Mouse (Mus musculus): ENCODE results near the gene Gm28042.

Gene Gm28042

DNA sequence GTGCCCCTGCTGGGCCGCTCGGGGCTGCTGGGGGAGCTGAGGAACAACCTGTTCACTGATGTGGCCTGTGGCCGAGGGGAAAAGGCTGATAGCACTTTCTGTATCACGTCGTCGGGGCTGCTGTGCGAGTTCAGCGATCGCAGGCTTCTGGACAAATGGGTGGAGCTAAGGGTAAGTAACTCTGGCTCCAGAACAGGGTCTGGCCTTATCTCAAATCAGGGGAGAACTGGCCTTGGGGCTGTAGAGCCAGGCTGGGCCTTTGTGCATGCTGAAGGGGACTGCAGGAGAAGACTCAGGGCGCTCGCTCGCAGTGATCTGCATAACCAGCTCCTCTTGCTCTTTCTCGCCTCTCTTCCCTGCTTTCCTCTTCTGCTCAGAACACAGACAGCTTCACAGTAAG is 14.4 kb upstream of the Gm28042 start:
- DNase-seq (ENCODE audit: low spot score) = no peak

DNA sequence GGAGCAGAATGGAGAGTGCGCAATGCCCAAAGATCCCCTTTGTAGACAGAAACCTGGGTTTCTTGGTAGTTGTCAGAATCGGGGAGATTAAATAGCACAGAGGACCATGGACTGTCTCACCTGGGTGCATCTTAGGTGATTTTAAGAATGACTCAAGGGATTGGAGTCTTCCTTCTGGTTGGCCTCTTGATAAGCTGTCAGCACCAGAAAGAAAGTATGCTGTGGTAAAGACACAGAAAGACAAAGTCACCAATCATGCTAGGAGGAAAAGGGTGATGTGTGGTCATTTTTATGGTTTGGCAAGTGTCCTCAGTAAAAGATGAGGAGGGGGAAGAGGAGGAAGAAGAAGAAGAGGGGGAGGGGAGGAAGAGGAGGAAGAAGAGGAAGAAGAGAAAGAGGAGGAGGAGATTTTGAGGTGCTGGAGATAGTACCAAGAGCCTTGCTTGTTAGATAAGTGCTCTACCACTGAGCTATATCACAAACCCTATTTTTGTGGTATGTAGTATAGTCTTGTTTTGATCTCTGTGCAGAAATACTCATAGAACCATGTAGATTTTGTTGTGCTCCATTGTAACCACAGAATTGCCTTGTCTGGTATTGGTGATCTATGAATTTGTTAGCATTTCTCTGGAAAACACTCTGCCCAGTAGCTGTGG is 13.3 kb upstream of the Gm28042 start:
- no peak for DNase-seq (ENCODE audit: low spot score)

DNA sequence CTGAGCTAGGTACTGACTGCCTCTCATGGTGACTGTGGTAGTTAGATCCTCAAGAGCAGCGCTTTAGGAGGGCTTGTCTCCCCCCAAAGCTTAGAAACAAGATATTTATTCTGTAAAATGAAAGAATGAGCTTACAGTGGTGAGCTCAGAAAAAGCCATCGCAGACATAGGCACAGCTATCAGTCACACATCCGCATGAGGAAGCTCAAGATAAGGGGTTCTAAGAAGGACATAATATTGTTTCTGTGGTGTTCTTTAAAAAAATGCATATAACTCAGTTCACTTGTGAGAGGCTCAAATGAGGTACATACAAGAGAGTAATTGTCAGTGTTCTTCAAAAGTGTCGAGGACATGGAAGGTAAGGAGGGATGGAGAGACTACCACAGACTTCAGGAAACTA is 11.4 kb upstream of the Gm28042 start:
- DNase-seq (ENCODE audit: low spot score) = no peak

DNA sequence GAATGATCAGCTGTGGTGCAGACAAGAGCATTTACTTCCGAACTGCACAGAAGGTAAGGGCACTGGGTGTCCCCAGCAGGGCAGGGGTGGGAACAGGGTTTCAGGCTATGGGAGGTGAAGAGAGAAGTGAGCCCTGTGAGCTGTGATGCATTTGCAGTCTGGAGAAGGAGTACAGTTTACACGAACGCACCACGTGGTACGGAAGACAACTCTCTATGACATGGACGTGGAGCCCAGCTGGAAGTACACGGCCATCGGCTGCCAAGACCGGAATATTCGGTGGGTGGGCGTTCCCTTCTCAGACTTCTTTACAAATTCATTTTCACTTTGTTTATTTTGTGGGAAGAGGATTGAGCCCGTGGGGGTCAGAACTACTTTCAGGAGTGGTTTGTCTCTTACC is 9.7 kb upstream of the Gm28042 start:
- no peak for DNase-seq (ENCODE audit: low spot score)

DNA sequence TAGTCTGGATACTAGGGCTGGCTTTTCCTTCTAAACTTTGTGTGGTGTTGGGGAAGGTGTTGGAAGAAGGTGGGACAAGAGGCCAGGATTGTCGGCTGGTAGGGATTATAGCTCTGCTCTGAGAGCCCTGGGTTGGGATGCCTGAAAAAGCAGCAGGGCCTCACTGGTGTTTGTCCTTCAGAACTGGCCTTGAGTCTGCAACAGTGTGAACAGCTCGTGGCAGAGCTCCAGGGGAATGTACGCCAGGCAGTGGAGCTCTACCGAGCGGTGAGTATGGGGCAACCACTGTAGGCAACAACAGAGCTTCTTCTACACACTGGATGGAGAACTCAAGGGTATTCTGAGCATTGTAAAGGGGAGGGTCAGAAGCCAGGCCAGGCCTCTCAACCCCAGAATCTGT is 3.0 kb upstream of the Gm28042 start:
- no peak for DNase-seq (ENCODE audit: low spot score)

DNA sequence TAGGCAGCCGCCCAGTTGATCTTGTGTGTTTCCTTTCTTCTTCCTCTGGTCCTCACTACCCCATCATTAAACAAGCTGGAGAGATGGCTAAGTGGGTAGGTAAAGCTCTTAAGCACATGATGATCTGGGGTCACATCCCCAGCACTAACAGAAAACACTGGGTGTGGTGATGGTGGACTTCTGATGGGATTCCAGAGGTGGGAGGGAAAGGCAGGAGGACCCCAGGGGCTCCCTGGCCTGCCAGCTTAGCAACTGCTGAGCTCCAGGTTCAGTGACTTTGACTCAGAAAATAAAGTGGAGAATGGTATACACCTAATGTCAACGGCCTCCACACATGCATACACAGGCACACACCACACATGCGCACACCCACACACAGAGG is 648 bp downstream of the Gm28042 start:
- DNase-seq (ENCODE audit: low spot score) = peak; percentile 16

DNA sequence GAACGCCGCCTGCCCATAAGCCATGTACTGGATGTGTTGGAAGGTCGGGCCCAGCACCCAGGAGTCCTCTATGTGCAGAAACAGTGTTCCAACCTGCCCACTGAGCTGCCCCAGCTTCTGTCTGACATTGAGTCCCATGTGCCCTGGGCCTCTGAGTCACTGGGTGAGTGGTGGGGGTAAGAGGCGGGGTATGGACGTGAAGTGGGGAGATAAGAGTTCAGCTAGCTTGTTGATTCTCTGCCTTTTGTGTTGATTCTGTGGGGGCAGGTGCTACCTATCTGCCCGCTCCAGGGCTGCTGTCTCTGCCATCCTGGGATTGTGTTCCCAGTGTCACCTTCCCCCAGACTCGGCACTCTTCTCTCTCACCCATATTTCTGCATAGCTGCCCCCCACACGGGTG is 3.1 kb downstream of the Gm28042 start:
- DNase-seq (ENCODE audit: low spot score) = no peak

DNA sequence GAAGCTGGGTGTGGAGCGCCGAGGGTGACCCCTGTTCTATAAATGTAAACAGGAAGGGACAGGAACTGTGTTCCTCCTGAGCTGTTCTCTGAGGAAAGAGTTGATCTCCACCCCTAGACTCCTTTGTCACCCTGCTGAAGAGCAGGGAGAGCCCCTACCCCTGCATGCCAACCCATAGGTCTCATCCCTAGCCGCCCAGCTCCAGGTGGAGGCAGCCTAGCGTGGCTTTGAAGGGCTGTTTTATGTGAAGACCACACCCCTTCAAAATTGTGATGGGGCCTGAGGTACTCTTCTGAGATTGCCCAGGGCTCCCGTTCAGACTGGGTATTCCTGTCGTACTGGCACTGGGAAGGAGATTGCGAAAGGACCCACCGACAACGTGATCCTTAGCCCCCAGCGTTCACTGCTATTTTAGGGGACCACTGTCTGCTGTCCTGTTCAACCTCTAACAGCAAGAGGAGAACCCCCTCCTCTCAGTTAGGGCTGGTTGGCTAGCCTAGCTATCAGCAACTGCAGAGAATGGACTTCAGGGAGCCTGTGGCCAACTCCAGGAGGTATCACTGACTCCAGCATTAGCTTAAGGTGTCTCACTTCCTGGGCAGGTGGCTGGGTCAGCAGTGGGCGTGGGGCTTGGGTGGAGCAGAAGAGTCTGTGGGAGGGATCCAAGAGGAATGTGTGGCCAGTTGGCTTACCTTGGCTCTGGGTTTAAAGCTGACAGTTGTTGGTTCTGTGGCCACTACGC is 5.6 kb downstream of the Gm28042 start, which contains the start of gene Pla2g4b:
Gene Pla2g4b, plus strand, starts transcription at position 692 of the 742 bp plus-strand sequence.
- DNase-seq (ENCODE audit: low spot score) = no peak

DNA sequence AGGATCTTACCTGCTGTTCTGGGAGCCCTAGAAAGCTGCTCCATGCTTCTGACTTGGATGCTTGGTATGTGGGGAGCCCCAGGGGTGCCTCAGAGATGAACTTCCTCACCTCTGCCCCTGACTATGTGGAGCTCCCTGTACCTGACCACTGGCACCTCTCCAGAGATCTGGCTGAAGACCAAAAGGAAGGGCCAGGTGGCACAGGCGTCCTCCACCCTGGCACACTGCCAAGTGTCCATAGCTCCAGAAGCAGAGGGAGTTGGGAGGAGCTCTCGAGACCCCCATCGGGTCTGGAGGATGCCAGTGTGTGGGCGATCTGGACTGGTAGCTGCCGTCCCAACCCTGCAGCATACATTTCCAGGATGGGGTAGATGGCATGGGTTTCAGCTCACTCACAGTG is 6.4 kb downstream of the Gm28042 start:
- no peak for DNase-seq (ENCODE audit: low spot score)

DNA sequence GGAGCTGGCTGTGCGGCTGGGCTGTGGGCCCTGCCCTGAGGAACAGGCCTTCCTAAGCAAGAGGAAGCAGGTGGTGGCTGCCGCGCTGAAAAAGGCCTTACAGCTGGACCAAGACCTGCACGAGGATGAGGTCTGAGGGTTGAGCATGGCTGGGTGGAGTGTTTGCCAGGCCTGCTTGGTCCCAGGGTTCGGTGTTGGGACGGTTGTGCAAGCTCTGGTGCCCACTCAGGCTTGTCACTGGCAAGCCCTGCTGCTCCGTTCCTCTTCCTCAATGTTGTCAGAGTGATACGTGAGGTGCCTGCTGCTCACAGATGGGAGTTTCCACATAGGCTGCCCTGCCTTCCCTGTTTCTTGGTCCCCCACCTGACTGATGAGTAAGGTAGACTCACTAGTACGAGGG is 10.5 kb downstream of the Gm28042 start:
- DNase-seq (ENCODE audit: low spot score) = no peak

DNA sequence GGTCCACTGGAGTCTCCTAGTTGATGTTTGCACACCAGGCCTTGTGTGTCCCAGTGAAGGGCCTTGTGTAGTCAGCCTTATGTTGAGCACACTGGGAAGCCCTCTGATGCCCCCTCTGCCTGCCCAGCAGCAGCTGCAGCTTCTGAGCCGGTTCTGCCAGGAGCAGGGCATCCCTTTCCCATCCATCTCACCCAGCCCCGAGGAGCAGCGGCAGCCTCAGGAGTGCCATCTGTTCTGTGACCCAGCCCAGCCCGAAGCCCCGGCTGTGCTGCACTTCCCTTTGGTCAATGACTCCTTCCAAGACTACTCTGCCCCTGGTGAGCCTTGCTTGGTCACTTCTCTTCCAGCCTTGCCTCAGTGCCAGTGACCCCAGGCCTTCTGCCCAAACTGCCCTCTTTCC is 13.7 kb downstream of the Gm28042 start:
- DNase-seq (ENCODE audit: low spot score) = no peak

DNA sequence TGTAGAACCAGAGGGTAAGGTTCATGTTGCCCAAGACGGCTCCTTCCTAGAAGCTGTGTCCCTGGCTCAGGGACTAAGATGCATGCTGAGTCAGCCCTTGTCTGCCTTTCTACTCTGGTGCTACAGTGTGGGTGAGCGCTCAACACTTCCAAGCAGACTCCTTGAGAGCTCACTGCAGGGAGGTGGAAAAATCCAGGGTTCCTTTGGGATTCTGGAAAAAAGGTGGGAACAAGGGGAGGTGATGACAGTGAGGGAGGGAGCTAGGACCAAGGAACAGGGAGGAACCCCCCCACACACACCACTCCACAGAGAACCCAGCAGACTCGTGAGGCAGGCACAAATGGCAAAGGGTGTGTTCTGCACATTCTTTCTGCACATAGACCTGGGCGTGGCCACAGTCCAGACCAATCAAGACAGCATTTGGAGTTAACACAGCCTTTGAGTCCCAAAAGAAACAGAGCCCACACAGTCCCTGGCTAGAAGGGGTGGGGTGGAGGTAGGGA is 16.9 kb downstream of the Gm28042 start:
- DNase-seq (ENCODE audit: low spot score) = peak; percentile 62

DNA sequence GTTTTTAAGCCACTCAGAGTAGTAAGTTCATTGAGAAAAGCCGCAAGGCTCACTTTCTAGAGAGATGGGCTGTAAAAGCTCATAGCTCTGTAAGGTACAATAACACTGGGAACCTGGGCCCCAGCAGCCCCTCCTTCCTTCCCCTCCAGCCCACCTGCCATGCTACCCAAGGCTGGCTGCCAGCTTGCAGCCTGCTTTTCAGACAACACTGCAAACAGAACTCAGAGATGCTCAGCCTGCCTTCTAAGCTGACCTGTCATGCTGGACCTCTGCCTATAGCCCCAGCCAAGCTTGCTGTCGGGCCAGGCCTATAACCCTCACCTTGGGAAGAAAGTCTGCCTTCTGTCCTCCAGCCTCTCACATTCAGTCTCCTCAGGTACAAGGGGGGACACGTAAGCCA is 17.4 kb downstream of the Gm28042 start:
- DNase-seq (ENCODE audit: low spot score) = no peak

DNA sequence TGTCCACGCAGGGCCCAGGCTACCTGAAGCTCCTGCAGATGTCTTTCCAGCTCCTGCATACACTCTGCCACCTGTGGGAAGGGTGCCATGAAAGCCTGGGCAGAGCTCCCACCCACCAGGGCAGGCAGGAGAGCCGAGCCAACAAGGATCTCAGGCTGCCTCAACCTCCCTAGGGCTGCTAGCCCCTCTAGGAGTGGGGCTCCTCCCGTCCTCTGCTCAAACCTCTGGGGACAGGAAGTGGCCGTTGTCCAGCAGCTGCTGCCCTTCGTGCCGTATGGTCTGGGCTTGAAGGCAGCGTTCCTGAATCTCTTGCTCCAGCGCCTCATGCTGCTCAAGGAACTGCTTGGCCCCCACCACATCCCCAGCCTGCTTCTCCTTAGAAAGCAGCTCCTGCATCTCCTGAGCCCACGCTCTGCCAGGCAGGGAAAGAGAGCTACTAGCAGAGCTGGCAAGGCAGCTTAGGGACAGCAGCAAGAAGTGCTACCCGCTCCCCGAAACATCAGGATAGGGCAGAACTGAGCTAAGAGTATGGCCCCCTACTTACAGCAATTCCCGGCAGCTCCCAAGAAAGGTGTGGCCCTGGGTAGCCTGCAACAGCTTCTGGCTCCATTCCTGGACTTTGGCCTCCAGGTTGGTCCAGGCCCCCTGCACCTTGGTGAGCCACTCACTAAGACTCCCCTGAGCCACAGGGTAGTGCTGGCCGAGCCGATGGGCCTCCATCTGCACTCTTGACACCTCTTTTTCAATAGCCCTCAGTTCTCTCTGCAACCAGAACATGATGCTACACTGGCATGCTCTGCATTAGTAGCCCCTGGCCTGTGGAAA is 19.4 kb downstream of the Gm28042 start:
- peak; percentile 15 for DNase-seq (ENCODE audit: low spot score)

DNA sequence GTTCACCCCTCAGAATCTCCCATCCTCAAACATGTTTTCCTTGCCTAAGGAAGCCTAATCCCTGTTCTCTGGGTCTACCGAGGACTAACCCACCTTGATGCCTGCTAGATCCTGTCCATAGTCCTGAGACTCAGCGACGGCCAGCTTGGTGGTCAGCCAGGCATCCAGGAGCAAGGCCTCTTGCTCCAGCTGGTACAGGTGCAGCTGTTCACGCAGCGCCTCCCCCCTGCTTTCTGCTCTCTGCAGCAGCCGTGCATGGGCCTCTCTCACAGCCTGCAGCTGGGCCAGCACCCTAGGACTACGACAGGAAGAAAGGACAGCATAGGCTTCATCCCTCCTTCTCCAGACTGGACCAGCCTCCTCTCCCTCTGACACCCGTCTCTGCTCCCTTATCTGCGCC is 20.9 kb downstream of the Gm28042 start:
- no peak for DNase-seq (ENCODE audit: low spot score)

DNA sequence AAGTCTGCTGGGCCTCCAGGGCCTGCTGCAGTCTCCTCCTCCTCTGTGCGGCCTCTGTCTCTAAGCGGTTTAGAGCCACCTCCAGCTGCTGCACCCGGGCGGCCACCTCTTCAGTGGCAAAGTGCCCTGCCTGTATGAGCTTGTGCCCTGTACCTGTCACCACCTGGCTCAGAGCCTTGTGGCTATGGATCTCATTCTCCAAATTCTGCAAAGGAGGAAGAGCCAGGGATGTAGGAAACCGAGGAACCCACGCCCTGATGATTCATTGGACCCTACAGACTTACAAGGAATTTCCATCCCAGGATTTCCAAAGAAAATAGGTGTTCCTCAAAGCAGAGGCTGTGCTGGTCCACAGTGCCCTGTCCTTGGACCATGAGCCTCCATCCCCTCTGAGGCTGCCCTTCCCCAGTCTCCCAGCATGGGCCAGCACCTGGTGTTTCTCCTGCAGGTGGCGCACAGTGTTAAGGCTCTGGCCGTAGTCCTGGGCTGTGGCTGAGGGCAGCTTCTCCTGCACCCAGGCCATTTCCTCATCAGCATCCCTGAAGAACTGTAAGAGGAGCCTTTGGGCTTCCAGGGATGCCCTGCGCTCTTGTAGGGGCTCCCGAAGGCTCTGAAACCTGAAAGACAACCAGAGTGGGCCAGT is 22.5 kb downstream of the Gm28042 start:
- peak; percentile 23 for DNase-seq (ENCODE audit: low spot score)

DNA sequence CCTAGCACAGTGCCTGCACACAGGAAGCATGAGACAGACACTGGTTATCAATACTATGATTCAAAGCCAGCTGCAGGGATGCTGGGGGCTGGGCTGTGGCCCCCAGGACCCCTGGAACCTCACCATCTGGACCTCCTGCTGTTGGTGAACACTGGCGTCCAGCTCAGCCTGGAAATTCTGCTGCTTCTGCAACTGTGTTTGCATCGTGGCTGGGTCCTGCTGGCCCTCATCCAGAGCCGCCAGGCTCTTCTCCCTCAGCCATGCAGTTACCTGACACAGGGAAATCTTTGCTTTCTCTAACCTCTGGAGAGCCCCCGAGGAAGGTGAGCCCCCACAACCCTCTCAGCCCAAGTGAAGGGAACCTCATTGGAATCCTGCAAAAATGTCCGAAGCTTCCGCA is 24.1 kb downstream of the Gm28042 start:
- DNase-seq (ENCODE audit: low spot score) = no peak

DNA sequence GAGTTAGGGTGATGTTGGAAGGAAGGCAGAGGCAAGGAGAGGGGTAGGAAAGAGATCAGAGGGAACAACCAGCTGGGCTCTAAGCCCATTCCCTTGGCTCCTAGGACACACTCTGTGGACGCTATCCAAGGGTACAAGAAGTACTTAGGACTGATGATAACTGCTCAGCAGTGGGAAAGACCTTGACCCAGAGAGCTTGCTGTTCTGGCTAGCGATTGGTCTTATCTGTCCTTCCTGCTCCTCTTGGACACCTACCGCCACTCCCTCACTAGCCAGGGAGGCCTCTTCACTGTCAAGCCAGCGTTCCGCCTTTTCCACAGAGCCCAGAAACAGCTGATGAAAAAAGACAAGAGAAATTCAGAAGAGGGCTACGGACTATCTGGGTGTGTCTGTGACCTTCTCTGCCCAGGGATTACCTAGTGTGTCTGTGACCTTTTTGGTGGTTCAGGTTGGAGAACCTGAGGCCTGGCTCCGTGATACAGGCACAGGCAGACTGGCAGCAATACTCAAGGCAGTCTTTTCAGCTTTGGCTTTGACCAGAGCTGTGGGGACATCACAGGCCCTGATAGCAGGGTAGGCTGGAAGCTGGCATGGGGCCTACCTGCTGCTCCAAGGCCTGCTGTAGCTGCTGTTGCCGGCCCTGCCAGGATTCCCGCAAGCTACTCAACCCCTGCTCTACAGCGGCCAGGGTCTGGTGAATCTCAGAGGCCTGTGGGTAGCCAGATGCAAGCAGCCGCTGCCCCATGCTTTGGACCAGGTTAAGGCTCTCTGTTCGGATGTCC is 27.7 kb downstream of the Gm28042 start:
- DNase-seq (ENCODE audit: low spot score) = no peak

DNA sequence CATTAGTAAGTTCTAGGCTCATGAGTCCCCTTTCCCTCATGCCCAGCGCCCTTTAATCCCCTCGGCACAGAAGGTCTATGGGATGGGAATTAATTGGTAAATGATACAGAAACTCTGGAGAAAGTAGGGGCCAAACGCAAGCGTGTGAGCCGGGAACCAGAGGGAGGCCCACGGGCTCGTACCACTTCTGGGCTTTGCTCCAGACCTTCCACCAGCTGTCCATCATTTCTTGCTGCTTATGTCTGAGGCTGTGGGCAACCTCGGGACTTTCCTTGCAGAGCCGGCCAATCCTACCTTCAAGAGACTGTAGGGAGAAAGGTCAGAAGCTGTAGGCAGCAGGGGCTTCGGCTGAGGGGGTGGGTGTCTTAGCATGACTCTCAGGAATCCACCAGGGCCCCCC is 28.6 kb downstream of the Gm28042 start:
- no peak for DNase-seq (ENCODE audit: low spot score)

DNA sequence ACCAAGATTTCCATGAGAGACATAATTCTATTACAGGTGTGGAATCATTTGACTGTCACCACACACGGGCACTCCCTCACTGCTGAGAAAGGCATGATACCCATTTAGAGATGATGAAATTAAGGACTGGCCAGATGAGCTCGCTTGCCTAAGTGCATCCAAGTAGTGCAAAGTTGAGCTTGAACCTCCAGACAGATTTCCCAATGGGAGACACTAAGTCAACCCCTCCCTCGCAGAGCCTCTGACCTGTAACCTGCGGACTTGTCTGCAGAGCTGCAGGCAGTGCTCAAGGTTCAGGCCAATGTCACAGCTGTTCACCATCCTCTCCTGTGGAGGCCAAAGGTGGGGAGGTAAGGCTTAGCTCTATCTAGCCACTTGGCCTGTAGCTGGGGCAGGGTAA is 31.5 kb downstream of the Gm28042 start:
- DNase-seq (ENCODE audit: low spot score) = no peak

DNA sequence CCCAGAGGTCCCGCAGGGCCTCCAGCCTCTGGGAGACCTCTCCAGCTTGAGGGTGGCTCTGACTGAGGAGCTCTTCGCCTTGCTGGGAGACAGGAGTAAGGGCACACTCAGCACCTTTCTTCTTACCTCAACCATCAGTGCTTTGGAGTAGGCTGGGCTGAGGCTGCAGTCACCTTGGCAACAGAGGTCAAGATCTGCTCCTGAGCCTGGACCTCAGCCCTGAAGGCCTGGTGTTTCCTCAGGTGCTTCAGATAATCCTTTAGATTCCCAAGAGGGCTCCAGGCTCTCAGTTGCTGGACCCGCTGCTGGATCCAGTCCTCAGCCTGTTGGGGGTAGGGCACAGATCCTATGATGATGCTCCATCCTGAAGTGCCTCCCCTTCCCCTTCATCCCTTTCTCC is 32.2 kb downstream of the Gm28042 start:
- no peak for DNase-seq (ENCODE audit: low spot score)

DNA sequence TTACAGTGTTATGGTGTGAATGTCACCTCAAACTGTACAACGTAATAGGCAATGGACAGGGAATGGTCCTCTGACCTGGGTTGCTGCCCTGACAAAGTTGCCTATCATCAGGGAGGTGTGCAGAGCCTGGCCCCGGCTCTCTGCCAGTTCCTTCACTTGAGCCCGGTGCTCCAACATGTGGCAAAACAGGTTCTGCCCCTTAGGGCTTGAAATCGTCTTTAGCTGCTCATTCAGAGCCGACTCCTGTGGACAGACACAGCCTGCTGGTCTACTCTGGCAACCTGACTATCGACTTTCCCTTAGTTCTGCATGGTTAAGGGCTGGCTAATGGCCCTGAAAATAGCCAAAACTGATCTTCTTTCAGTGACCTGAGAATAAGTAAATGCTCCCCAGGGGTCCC is 32.9 kb downstream of the Gm28042 start:
- DNase-seq (ENCODE audit: low spot score) = no peak
